Mouse (Mus musculus): Measurements from ENCODE around the gene Tas2r123. TPM values are rescaled to one million over a fixed set of nuclear protein-coding genes. Genes with fewer than 3 reads are reported as not detected.

Tas2r123 gene
- not detected for total RNA-seq (2021)

DNA sequence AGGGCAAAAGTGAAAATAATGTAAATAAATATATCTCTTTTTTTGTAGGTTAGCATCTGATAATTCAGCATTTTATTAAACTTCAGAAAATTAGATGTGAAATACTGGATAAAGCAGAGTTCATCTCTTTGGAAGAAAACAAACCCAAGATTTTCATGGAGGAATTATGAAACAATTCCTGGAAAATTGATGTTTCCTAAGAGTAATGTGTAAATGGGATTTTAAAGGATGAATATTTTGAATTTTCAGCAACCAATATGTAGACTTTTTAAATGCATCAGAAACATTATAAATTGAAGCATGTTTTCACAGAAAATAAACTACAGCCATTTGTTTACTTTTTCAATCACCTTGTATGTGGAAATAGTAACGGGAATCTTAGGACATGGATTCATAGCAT lies at the start of gene Tas2r123:
Gene Tas2r123, plus strand, starts transcription at position 301 of the 400 bp plus-strand sequence.
- intact Hi-C loops (cut with DNase I) = no loop called here

DNA sequence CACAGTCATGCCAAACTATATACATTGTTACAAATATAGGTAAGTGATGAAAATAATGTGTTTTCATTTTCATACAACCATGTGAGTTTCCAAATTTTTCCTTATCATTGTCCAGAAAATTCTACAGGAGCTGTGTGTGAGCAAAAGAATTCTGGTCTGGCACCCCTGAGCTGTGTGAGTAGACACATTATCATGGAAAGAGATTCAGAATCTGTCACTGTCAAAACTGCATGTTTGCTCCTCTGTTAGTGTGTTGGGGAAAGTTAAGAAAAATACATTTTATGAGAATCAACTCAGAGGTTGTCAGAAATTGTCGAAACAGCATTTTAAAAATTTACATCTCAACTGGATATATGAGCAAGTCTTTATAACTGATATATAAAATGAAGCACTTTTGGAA lies 44.4 kb upstream of the Tas2r123 start, which contains the start of gene Tas2r117:
Gene Tas2r117, plus strand, starts transcription at position 301 of the 400 bp plus-strand sequence.
- intact Hi-C loops (cut with DNase I) = no loop called here
- no peak for DNase-seq (ENCODE audit: low spot score in 2 of 2)

More for the DNA sequence above, at the start of gene Tas2r123:
- DNase-seq (ENCODE audit: low spot score in 2 of 2) = no peak

DNA sequence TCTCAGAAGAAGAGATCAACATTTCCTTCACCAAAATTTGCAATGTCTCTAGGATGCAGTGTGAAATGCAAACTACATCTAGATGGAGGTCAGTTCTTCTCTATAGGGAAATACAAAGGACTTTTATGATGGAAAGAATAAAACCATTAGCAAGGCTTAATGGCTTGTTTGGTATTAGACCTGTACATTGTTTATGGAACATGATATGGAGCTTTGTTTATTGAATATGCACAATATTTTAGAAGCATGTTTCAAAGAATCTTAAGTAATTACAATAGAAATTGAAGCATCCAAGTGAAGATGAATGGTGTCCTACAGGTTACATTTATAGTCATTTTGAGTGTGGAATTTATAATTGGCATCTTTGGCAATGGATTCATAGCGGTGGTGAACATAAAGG lies 8.2 kb downstream of the Tas2r123 start, which contains the start of gene Tas2r116:
Gene Tas2r116, plus strand, starts transcription at position 301 of the 400 bp plus-strand sequence.
- DNase-seq (ENCODE audit: low spot score in 2 of 2) = no peak
- intact Hi-C loops (cut with DNase I) = no loop called here

DNA sequence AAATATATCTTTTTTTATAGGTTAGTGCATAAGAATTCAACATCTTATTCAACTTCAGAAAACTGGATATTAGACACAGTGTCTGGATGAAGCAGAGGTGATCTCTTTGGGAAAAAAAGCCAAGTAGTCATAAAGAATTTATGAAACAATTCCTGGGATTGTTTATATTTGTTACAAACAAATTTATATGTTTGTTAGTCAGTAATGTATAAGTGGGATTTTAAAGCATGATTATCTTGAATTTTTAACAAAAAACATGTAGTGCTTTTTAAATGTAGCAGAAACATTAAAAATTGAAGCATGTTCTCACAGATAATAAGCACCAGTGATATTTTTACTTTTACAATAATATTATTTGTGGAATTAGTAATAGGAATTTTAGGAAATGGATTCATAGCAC lies 20.8 kb downstream of the Tas2r123 start, which contains the start of gene Tas2r110:
Gene Tas2r110, plus strand, starts transcription at position 301 of the 400 bp plus-strand sequence.
- intact Hi-C loops (cut with DNase I) = no loop called here
- no peak for DNase-seq (ENCODE audit: low spot score in 2 of 2)

DNA sequence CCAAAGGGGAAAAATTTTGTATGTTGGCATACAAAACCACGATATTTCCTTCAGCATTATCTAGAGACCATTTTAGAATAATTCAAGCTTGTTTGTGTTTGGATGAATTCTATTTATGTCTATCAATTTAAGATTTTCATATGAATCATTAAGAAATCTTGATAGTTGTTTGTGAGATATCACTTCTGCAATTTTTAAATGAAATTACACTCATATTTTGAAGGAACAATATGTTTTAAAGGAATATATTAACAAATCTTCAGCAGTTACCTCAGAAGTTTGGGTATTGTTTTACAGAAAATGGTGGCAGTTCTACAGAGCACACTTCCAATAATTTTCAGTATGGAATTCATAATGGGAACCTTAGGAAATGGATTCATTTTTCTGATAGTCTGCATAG lies 45.8 kb downstream of the Tas2r123 start, which contains the start of gene Tas2r113:
Gene Tas2r113, plus strand, starts transcription at position 301 of the 400 bp plus-strand sequence.
- DNase-seq (ENCODE audit: low spot score in 2 of 2) = no peak
- intact Hi-C loops (cut with DNase I) = no loop called here

Other genes starting within 250 kb of the Tas2r123 start
- not detected for gene A630073D07Rik, start 195.6 kb upstream of the Tas2r123 start, total RNA-seq (2021)
- not detected for gene Tas2r120, start 190.2 kb upstream of the Tas2r123 start, total RNA-seq (2021)
- not detected for gene Tas2r121, start 146.1 kb upstream of the Tas2r123 start, total RNA-seq (2021)
- gene Tas2r122, start 135.2 kb upstream of the Tas2r123 start, total RNA-seq (2021) = not detected
- not detected for gene Tas2r115, start 109.1 kb upstream of the Tas2r123 start, total RNA-seq (2021)
- gene Tas2r124, start 92.4 kb upstream of the Tas2r123 start, total RNA-seq (2021) = not detected
- gene Tas2r102, start 85.0 kb upstream of the Tas2r123 start, total RNA-seq (2021) = not detected
- gene Tas2r136, start 69.0 kb upstream of the Tas2r123 start, total RNA-seq (2021) = not detected
- gene Tas2r117, start 44.3 kb upstream of the Tas2r123 start, total RNA-seq (2021) = not detected
- not detected for gene Tas2r116, start 8.3 kb downstream of the Tas2r123 start, total RNA-seq (2021)
- gene Tas2r110, start 20.9 kb downstream of the Tas2r123 start, total RNA-seq (2021) = not detected
- gene Tas2r113, start 45.9 kb downstream of the Tas2r123 start, total RNA-seq (2021) = not detected
- gene Tas2r125, start 62.5 kb downstream of the Tas2r123 start, total RNA-seq (2021) = not detected
- gene Tas2r129, start 104.0 kb downstream of the Tas2r123 start, total RNA-seq (2021) = not detected
- not detected for gene Tas2r131, start 110.8 kb downstream of the Tas2r123 start, total RNA-seq (2021)
- not detected for gene Tas2r109, start 133.8 kb downstream of the Tas2r123 start, total RNA-seq (2021)
- not detected for gene Tas2r103, start 190.0 kb downstream of the Tas2r123 start, total RNA-seq (2021)
- not detected for gene Tas2r140, start 208.7 kb downstream of the Tas2r123 start, total RNA-seq (2021)